Mouse (Mus musculus) lung, postnatal 0 days (tissue): Measurements from ENCODE around the gene Mknk1.

Experiments
- CTCF ChIP-seq: IDR thresholded peaks from 2 replicates; pipeline ENCODE4 v1.5.1; 2016; ENCODE audit warnings: antibody characterized with exemption, mild to moderate bottlenecking
- EP300 ChIP-seq: IDR thresholded peaks from 2 replicates; pipeline ENCODE4 v1.6.1; 2016; ENCODE audit warnings: antibody characterized with exemption, mild to moderate bottlenecking, control low read depth

DNA sequence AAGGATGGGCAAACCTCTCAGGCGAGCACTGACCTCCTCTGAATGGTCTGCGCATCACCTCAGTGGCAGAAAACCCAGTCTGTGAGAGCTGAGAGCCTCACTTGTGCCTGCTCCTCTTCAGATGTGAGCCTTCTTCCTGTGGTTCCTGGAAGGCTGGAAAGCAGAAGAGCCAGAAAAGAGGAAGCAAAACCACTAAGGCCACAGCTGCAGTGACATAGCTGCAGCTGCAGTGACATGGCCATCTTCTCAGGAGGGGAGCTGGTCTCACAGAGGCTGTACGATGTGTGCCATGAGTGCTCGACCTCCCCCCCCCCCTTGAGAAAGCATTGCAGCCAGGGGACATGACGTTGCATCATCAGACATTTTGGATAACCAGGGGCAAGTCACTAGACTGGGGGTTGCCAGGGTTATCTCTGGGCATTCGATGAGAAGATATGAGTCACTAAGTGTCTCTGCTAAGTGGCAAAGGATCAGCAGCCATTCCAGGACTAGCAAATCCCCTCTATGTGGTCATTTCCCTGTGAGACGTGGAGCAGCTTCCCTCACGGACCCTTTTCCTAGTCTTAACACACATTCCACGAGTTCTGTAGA is 18.4 kb downstream of the Mknk1 start:
- TF ChIP-seq CTCF: no peak
- TF ChIP-seq EP300: no peak
